Mouse (Mus musculus) kidney, postnatal 0 days (tissue): ENCODE results near the gene Sh3kbp1. TPM values are rescaled to one million over a fixed set of nuclear protein-coding genes. Genes with fewer than 3 reads are reported as not detected.
A peak's percentile ranks its signal among the peaks of the same experiment; 100 is the strongest.

Experiments used
- ATAC-seq: fragments of 200-750 bp; cut with Nextera tagmentation; replicated peaks from 2 replicates; pipeline ENCODE4 v1.8.0; 2017; ENCODE audit warnings: low read depth, moderate number of reproducible peaks, moderate TSS enrichment, moderate library complexity; ENCODE audit not compliant: low FRiP score
- DNase-seq: peaks from one replicate; pipeline ENCODE4 v3.0.0-alpha.2; 2016; ENCODE audit warnings: low spot score
- H3K27ac ChIP-seq: fragments of 300-500 bp; sonication (generic); 2 replicates; pipeline ENCODE4 v1.5.1; 2014; ENCODE audit warnings: mild to moderate bottlenecking
- H3K27me3 ChIP-seq: fragments of 300-500 bp; sonication (generic); 2 replicates; pipeline ENCODE4 v1.6.1; 2014; ENCODE audit warnings: low read length, mixed read lengths; ENCODE audit not compliant: insufficient read depth
- H3K36me3 ChIP-seq: fragments of 300-500 bp; sonication (generic); 2 replicates; pipeline ENCODE4 v1.6.1; 2014; ENCODE audit warnings: low read length, mixed read lengths; ENCODE audit not compliant: insufficient read depth
- H3K4me1 ChIP-seq: fragments of 300-500 bp; sonication (generic); replicated peaks from 2 replicates; pipeline ENCODE4 v1.6.1; 2014; ENCODE audit warnings: antibody characterized with exemption, low read length, mixed read lengths; ENCODE audit not compliant: insufficient read depth
- H3K4me2 ChIP-seq: fragments of 300-500 bp; sonication (generic); 2 replicates; pipeline ENCODE4 v1.6.1; 2014; ENCODE audit warnings: mild to moderate bottlenecking, low read length, moderate library complexity, mixed read lengths
- H3K4me3 ChIP-seq: fragments of 300-500 bp; sonication (generic); replicated peaks from 2 replicates; pipeline ENCODE4 v1.5.1; 2014; ENCODE audit warnings: low read depth, low read length
- H3K9ac ChIP-seq: fragments of 300-500 bp; sonication (generic); 2 replicates; pipeline ENCODE4 v1.6.1; 2014; ENCODE audit warnings: low read depth, low read length
- H3K9me3 ChIP-seq: fragments of 300-500 bp; sonication (generic); replicated peaks from 2 replicates; pipeline ENCODE4 v1.6.1; 2016; ENCODE audit warnings: low read length, inconsistent platforms, mixed read lengths
- CTCF ChIP-seq: IDR thresholded peaks from 2 replicates; pipeline ENCODE4 v1.5.1; 2016; ENCODE audit warnings: antibody characterized with exemption, low read depth, mild to moderate bottlenecking, moderate library complexity
- WGBS: fragments of 180-500 bp; shearing (Covaris S2); extraction: QIAGEN DNeasy Blood & Tissue Kit; methylation state at CpG from one replicate; pipeline ENCODE4 v1.1.7; 2014; 5-methylcytosine and 5-hydroxymethylcytosine counted together
- polyA plus RNA-seq: library from polyadenylated mRNA; unstranded; fragments of >200 nt; fragmentation: Nextera tagmentation; extraction: Ambion mirVana; gene quantifications from 2 replicates; pipeline ENCODE4 v1.2.1, GENCODE M21; 2015

Gene Sh3kbp1
- polyA plus RNA-seq, 1 experiment from 2014 or later, result 31.5 TPM

GRCm38 (mm10) chrX:159626208-159626906 is 715 bp upstream of the Sh3kbp1 start:
- H3K4me3 ChIP-seq, result peak overlapping the region; percentile 59
- H3K27me3 ChIP-seq, result no peaks in the 10 kb centered on the region
- no peaks in the 10 kb centered on the region for H3K9me3 ChIP-seq
- 0 out of 2 replicates have a peak overlapping the region, but pooled peaks have one; percentile 23 for H3K9ac ChIP-seq
- H3K36me3 ChIP-seq, result no peaks in the 10 kb centered on the region
- 28% methylated on average over 12 of the region's 12 CpGs for WGBS
- no peaks in the 10 kb centered on the region for H3K4me1 ChIP-seq
- H3K27ac ChIP-seq, result no peak overlapping the region
- peak; percentile 70 for TF ChIP-seq CTCF
- ATAC-seq (peak; percentile 69), DNase-seq (peak; percentile 74)
- H3K4me2 ChIP-seq, result peak overlapping the region; percentile 64

GRCm38 (mm10) chrX:159627588-159628566 is 805 bp downstream of the Sh3kbp1 start:
- Histone ChIP-seq H3K4me3 (peak overlapping the region; percentile 59), H3K4me2 (peak overlapping the region; percentile 64), H3K36me3 (no peaks in the 10 kb centered on the region), H3K4me1 (no peaks in the 10 kb centered on the region), H3K9ac (peak overlapping the region; percentile 59), H3K27ac (peak overlapping the region; percentile 64), H3K27me3 (no peaks in the 10 kb centered on the region), H3K9me3 (no peaks in the 10 kb centered on the region)
- TF ChIP-seq CTCF, result no peak
- DNase-seq, result peak; percentile 24
- peak; percentile 65 for ATAC-seq
- 27% methylated on average over 49 of the region's 56 CpGs for WGBS

GRCm38 (mm10) chrX:159628629-159629028 is 1.6 kb downstream of the Sh3kbp1 start:
- no peak for TF ChIP-seq CTCF
- H3K27me3 ChIP-seq, result no peaks in the 10 kb centered on the region
- H3K9ac ChIP-seq, result no peak overlapping the region
- no peak for DNase-seq
- H3K27ac ChIP-seq, result no peak overlapping the region
- no peaks in the 10 kb centered on the region for H3K9me3 ChIP-seq
- no peak for ATAC-seq
- H3K4me2 ChIP-seq, result peak overlapping the region; percentile 64
- no peaks in the 10 kb centered on the region for H3K36me3 ChIP-seq
- 51% methylated on average over 4 of the region's 4 CpGs for WGBS
- H3K4me1 ChIP-seq, result no peaks in the 10 kb centered on the region
- H3K4me3 ChIP-seq, result peak overlapping the region; percentile 59; the same call in 1 of the 2 replicates

GRCm38 (mm10) chrX:159629203-159629602 is 2.1 kb downstream of the Sh3kbp1 start:
- H3K27me3 ChIP-seq, result no peaks in the 10 kb centered on the region
- no peak for ATAC-seq
- no peak overlapping the region for H3K4me3 ChIP-seq
- no peak overlapping the region for H3K9ac ChIP-seq
- no peak overlapping the region for H3K27ac ChIP-seq
- H3K9me3 ChIP-seq, result no peaks in the 10 kb centered on the region
- no peaks in the 10 kb centered on the region for H3K36me3 ChIP-seq
- WGBS, result 48% methylated on average over 2 of the region's 2 CpGs
- TF ChIP-seq CTCF, result no peak
- no peaks in the 10 kb centered on the region for H3K4me1 ChIP-seq
- no peak for DNase-seq
- H3K4me2 ChIP-seq, result peak overlapping the region; percentile 64; the same call in 1 of the 2 replicates

GRCm38 (mm10) chrX:159638500-159639227 is 11.6 kb downstream of the Sh3kbp1 start:
- no peak overlapping the region for H3K4me3 ChIP-seq
- no peaks in the 10 kb centered on the region for H3K36me3 ChIP-seq
- H3K4me1 ChIP-seq, result no peaks in the 10 kb centered on the region
- no peak overlapping the region for H3K4me2 ChIP-seq
- no peaks in the 10 kb centered on the region for H3K9me3 ChIP-seq
- no peak for DNase-seq
- H3K27ac ChIP-seq, result no peak overlapping the region
- WGBS, result 85% methylated on average over 4 of the region's 4 CpGs
- H3K9ac ChIP-seq, result no peak overlapping the region
- no peaks in the 10 kb centered on the region for H3K27me3 ChIP-seq
- no peak for TF ChIP-seq CTCF
- ATAC-seq, result no peak

- DNase-seq (no peak), ATAC-seq (no peak)
- Histone ChIP-seq H3K27me3 (no peaks in the 10 kb centered on the region), H3K4me2 (no peak overlapping the region), H3K4me1 (no peaks in the 10 kb centered on the region), H3K9me3 (no peaks in the 10 kb centered on the region), H3K9ac (no peak overlapping the region), H3K36me3 (no peaks in the 10 kb centered on the region), H3K27ac (no peak overlapping the region), H3K4me3 (no peak overlapping the region)
- WGBS, result 65% methylated on average over 4 of the region's 4 CpGs
- no peak for TF ChIP-seq CTCF
Observed at GRCm38 (mm10) chrX:159639991-159640390, 12.9 kb downstream of the Sh3kbp1 start.
